Mouse (Mus musculus) frontal cortex, postnatal 25 days (tissue): ENCODE results near the gene Stat1.

ENCODE experiments used
- DNase-seq, 2 experiments: peaks; one replicate each; pipeline ENCODE4 v3.0.0; 2022; ENCODE audit warnings: low spot score in 2 of 2

Gene Stat1

GRCm38 (mm10) chr1:52163707-52164457 is 44.6 kb downstream of the Stat1 start:
- DNase-seq, result peak in 1 of 2 experiments; percentile 3

GRCm38 (mm10) chr1:52166652-52167220 is 47.5 kb downstream of the Stat1 start:
- DNase-seq, result no peak

GRCm38 (mm10) chr1:52170057-52170456 is 50.8 kb downstream of the Stat1 start:
- DNase-seq, result no peak

GRCm38 (mm10) chr1:52170747-52171146 is 51.5 kb downstream of the Stat1 start:
- DNase-seq, result no peak

GRCm38 (mm10) chr1:52171271-52171670 is 52.0 kb downstream of the Stat1 start:
- DNase-seq, result no peak

GRCm38 (mm10) chr1:52175321-52175720 is 56.1 kb downstream of the Stat1 start:
- no peak for DNase-seq

GRCm38 (mm10) chr1:52175983-52176382 is 56.7 kb downstream of the Stat1 start:
- no peak for DNase-seq

GRCm38 (mm10) chr1:52176999-52177398 is 57.8 kb downstream of the Stat1 start:
- DNase-seq, result no peak

- no peak for DNase-seq
These were observed 60.8 kb downstream of the Stat1 start for GRCm38 (mm10) chr1:52179939-52180568.

GRCm38 (mm10) chr1:52181994-52182393 is 62.8 kb downstream of the Stat1 start:
- no peak for DNase-seq

- DNase-seq, result no peak
These were observed 63.8 kb downstream of the Stat1 start for GRCm38 (mm10) chr1:52182992-52183391.
